Mouse (Mus musculus) hindbrain, embryonic 13.5 days (tissue): Measurements from ENCODE around the gene Cds2. TPM values are rescaled to one million over a fixed set of nuclear protein-coding genes. Genes with fewer than 3 reads are reported as not detected.
A peak's percentile ranks its signal among the peaks of the same experiment; 100 is the strongest.
"Not testable (repeated sequence)": the region's sequence is repeated elsewhere in the genome, so short reads cannot be mapped to it uniquely, and the experiment has no call there.

Experiments
- ATAC-seq: fragments of 200-750 bp; cut with Nextera tagmentation; 2 replicates; pipeline ENCODE4 v1.8.0; 2017; ENCODE audit warnings: moderate TSS enrichment; ENCODE audit not compliant: low FRiP score
- H3K27ac ChIP-seq: fragments of 300-500 bp; sonication (generic); 2 replicates; pipeline ENCODE4 v1.5.1; 2015; ENCODE audit warnings: inconsistent platforms, mild to moderate bottlenecking, moderate library complexity
- H3K27me3 ChIP-seq: fragments of 300-500 bp; sonication (generic); 2 replicates; pipeline ENCODE4 v1.6.1; 2015; ENCODE audit warnings: mild to moderate bottlenecking, inconsistent platforms
- H3K36me3 ChIP-seq: fragments of 300-500 bp; sonication (generic); 2 replicates; pipeline ENCODE4 v1.6.1; 2015; ENCODE audit warnings: mild to moderate bottlenecking, inconsistent platforms
- H3K4me1 ChIP-seq: fragments of 300-500 bp; sonication (generic); replicated peaks from 2 replicates; pipeline ENCODE4 v1.6.1; 2015; ENCODE audit warnings: inconsistent platforms
- H3K4me2 ChIP-seq: fragments of 300-500 bp; sonication (generic); 2 replicates; pipeline ENCODE4 v1.6.1; 2015; ENCODE audit warnings: inconsistent platforms, mild to moderate bottlenecking, moderate library complexity
- H3K4me3 ChIP-seq: fragments of 300-500 bp; sonication (generic); 2 replicates; pipeline ENCODE4 v1.5.1; 2015; ENCODE audit warnings: mild to moderate bottlenecking, inconsistent platforms
- H3K9ac ChIP-seq: fragments of 300-500 bp; sonication (generic); 2 replicates; pipeline ENCODE4 v1.6.1; 2015; ENCODE audit warnings: mild to moderate bottlenecking, inconsistent platforms
- H3K9me3 ChIP-seq: fragments of 300-500 bp; sonication (generic); 2 replicates; pipeline ENCODE4 v1.6.1; 2016; ENCODE audit warnings: inconsistent platforms
- WGBS: fragments of 180-500 bp; shearing (Covaris S2); methylation state at CpG from one replicate; pipeline ENCODE4 v1.1.7; 2015; 5-methylcytosine and 5-hydroxymethylcytosine counted together
- polyA plus RNA-seq: library from polyadenylated mRNA; unstranded; fragments of >200 nt; fragmentation: Nextera tagmentation; extraction: Ambion mirVana; gene quantifications from 2 replicates; pipeline ENCODE4 v1.2.1, GENCODE M21; 2015

Gene Cds2
- polyA plus RNA-seq, 1 experiment from 2014 or later, result 34.6 TPM

- 0 out of 2 replicates have a peak, but pooled peaks cover 4% of the 10 kb centered on the region for H3K9me3 ChIP-seq
- H3K4me1 ChIP-seq, result peaks cover 35% of the 10 kb centered on the region
- 85% methylated on average over 12 of the region's 12 CpGs for WGBS
- peak overlapping the region; percentile 48 for H3K27ac ChIP-seq
- ATAC-seq, result peak; percentile 41; the same call in 1 of the 2 replicates
- no peaks in the 10 kb centered on the region for H3K27me3 ChIP-seq
- H3K9ac ChIP-seq, result no peak overlapping the region
- no peak overlapping the region for H3K4me2 ChIP-seq
- no peak overlapping the region for H3K4me3 ChIP-seq
- H3K36me3 ChIP-seq, result peaks cover 8% of the 10 kb centered on the region
These were observed 21.7 kb downstream of the Cds2 start for GRCm38 (mm10) chr2:132284492-132285139.

- not testable (repeated sequence) for H3K36me3 ChIP-seq, ATAC-seq, H3K4me2 ChIP-seq, H3K27me3 ChIP-seq, H3K27ac ChIP-seq, H3K4me3 ChIP-seq, H3K9me3 ChIP-seq, H3K9ac ChIP-seq
- 97% methylated on average over 5 of the region's 5 CpGs for WGBS
- peaks cover 31% of the 10 kb centered on the region for H3K4me1 ChIP-seq
These were observed 22.8 kb downstream of the Cds2 start for GRCm38 (mm10) chr2:132285722-132286121.

DNA sequence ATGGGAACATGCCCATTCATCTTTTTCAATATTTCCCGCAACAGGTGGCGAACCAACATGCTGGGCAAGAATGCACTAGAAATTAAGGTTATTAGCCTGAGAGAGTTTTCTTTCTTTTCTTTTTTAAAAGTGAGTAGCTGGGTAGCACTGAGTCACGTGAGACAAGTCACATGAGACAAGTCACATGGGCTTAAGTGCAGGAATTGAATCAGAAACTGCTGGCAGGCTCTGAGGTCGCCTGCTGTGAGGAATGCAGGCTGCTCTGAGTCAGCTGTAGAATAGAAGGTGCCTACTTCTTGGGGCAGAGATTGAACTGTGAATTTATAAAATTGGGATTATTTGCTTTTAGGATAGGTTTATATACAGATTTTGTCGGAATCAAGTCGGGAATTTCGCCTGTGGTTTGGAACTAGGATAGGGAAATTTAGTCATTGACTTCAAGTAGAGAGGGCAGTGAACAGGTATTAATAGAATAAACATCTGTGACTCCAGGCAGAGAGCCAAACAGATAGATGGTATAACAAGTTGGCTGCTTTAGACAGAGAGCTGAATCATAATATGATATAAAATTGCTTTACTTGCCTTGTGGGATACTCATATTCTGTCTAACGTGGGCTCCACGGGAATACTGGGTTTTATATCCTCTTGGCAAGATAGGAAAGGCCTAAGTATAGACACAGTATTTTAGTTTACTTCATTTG, 23.6 kb downstream of the Cds2 start:
- Histone ChIP-seq H3K4me3 (no peak overlapping the region), H3K4me1 (peaks cover 38% of the 10 kb centered on the region)

GRCm38 (mm10) chr2:132289213-132289612, 26.3 kb downstream of the Cds2 start:
- H3K36me3 ChIP-seq, result peaks cover 13% of the 10 kb centered on the region
- 87% methylated on average over 5 of the region's 7 CpGs for WGBS
- H3K9ac ChIP-seq, H3K9me3 ChIP-seq, ATAC-seq, H3K27ac ChIP-seq, H3K27me3 ChIP-seq, H3K4me2 ChIP-seq, H3K4me3 ChIP-seq: not testable (repeated sequence)
- peaks cover 29% of the 10 kb centered on the region for H3K4me1 ChIP-seq

More for the DNA sequence above, 23.6 kb downstream of the Cds2 start:
- ATAC-seq, result no peak
- 89% methylated on average over 9 of the region's 9 CpGs for WGBS
- Histone ChIP-seq H3K9me3 (0 out of 2 replicates have a peak, but pooled peaks cover 4% of the 10 kb centered on the region), H3K9ac (no peak overlapping the region), H3K27ac (no peak overlapping the region), H3K27me3 (no peaks in the 10 kb centered on the region), H3K36me3 (peaks cover 2% of the 10 kb centered on the region; the same call in 1 of the 2 replicates), H3K4me2 (no peak overlapping the region)

- WGBS, result 72% methylated on average over 6 of the region's 6 CpGs
- peaks cover 27% of the 10 kb centered on the region for H3K4me1 ChIP-seq
- no peak overlapping the region for H3K4me2 ChIP-seq
- 0 out of 2 replicates have a peak, but pooled peaks cover 4% of the 10 kb centered on the region for H3K9me3 ChIP-seq
- no peak for ATAC-seq
- no peak overlapping the region for H3K4me3 ChIP-seq
- no peaks in the 10 kb centered on the region for H3K27me3 ChIP-seq
- H3K36me3 ChIP-seq, result peaks cover 29% of the 10 kb centered on the region
- no peak overlapping the region for H3K9ac ChIP-seq
- no peak overlapping the region for H3K27ac ChIP-seq
These were observed 27.9 kb downstream of the Cds2 start for GRCm38 (mm10) chr2:132290808-132291207.

GRCm38 (mm10) chr2:132291265-132291664, 28.3 kb downstream of the Cds2 start:
- 73% methylated on average over 3 of the region's 3 CpGs for WGBS
- no peak for ATAC-seq
- 0 out of 2 replicates have a peak, but pooled peaks cover 4% of the 10 kb centered on the region for H3K9me3 ChIP-seq
- peaks cover 34% of the 10 kb centered on the region for H3K36me3 ChIP-seq
- no peaks in the 10 kb centered on the region for H3K27me3 ChIP-seq
- H3K4me3 ChIP-seq, result no peak overlapping the region
- H3K27ac ChIP-seq, result no peak overlapping the region
- H3K4me2 ChIP-seq, result no peak overlapping the region
- H3K9ac ChIP-seq, result no peak overlapping the region
- H3K4me1 ChIP-seq, result peaks cover 27% of the 10 kb centered on the region

DNA sequence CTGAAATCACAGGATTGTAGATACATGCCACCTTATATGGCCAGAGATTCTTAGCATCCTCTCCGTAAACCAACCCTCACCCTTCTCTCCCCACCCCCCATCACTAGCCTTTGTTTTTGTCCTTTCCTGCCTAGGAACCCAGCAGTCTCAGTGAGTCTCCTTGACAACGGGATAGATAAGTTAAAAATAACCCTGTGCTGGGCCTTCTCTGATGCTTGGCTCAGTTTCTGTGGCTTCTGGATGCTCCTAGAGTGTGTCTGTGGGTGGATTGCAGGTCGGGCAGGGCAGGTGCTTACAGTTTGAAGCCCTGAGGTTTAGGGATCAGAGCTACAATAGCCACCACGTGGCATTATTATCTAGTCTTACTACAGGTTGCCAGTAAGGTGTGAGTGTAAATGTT, 29.1 kb downstream of the Cds2 start:
- H3K4me1 ChIP-seq, result peaks cover 27% of the 10 kb centered on the region
- H3K27me3 ChIP-seq, result no peaks in the 10 kb centered on the region
- WGBS, result 24% methylated on average over 4 of the region's 4 CpGs
- no peaks in the 10 kb centered on the region for H3K9me3 ChIP-seq
- H3K36me3 ChIP-seq, result peaks cover 40% of the 10 kb centered on the region
- H3K27ac ChIP-seq, result peak overlapping the region; percentile 32; the same call in 1 of the 2 replicates
- no peak overlapping the region for H3K4me2 ChIP-seq
- H3K9ac ChIP-seq, result peak overlapping the region; percentile 35; the same call in 1 of the 2 replicates
- peak; percentile 30; the same call in 1 of the 2 replicates for ATAC-seq
- no peak overlapping the region for H3K4me3 ChIP-seq

DNA sequence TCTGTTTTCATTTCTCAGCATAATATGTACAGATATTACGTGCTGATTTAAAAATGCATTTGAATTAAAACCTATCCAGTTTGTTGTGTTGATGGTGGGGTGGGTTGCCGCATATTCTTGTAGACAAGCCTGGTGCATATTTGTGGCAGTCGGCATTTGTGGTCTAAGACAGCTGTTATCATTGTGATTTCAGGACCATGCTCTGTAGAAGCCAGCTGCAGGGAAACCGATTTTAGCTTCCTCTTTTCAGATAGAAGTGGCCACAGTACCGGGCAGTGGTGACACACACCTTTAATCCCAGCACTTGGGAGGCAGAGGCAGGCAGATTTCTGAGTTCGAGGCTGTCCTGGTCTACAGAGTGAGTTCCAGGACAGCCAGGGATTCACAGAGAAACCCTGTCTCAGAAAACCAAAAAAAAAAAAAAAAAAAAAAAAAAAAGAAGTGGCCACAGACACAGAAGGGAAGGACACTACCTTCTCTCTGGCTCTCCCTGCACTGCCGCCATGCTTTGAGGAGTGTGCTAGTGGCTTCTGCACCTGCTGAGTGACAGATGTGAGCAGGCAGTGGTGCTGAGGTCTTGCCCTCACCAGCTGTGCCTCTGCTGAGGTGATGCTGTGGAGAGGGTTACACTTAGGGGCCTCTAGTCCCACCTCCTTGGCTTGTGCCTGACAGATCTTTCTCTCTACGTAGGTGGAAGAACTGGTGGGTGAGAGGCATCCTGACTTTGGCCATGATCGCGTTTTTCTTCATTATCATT, 30.9 kb downstream of the Cds2 start:
- Histone ChIP-seq H3K9ac (no peak overlapping the region), H3K4me3 (no peak overlapping the region), H3K9me3 (no peaks in the 10 kb centered on the region), H3K27ac (no peak overlapping the region), H3K36me3 (peaks cover 55% of the 10 kb centered on the region), H3K4me1 (peaks cover 27% of the 10 kb centered on the region), H3K4me2 (no peak overlapping the region), H3K27me3 (no peaks in the 10 kb centered on the region)
- 93% methylated on average over 10 of the region's 10 CpGs for WGBS
- no peak for ATAC-seq

DNA sequence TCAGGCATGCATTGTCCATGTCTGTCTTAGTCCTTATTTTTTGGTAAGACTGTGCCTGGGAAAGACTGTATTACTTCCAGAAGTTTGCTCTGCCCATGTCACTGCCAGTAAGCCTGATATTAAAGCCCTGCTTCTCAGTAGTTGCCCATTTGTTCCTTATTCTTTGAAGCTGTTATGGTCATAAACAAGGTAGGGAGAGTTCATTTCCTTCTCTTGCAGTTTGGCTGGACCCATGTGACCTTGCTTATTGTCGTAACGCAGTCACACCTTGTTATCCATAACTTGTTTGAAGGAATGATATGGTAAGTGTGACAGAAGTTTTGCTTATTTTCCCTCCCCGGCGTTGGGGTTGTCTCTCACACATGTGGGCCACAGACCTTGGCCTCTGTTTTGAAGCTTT, 35.3 kb downstream of the Cds2 start:
- H3K4me2 ChIP-seq, result no peak overlapping the region
- no peak overlapping the region for H3K4me3 ChIP-seq
- WGBS, result 96% methylated on average over 4 of the region's 4 CpGs
- no peaks in the 10 kb centered on the region for H3K27me3 ChIP-seq
- no peak overlapping the region for H3K27ac ChIP-seq
- H3K9me3 ChIP-seq, result no peaks in the 10 kb centered on the region
- H3K9ac ChIP-seq, result no peak overlapping the region
- H3K4me1 ChIP-seq, result 0 out of 2 replicates have a peak, but pooled peaks cover 1% of the 10 kb centered on the region
- no peak for ATAC-seq
- H3K36me3 ChIP-seq, result peaks cover 89% of the 10 kb centered on the region

- no peak overlapping the region for H3K27ac ChIP-seq
- 97% methylated on average over 4 of the region's 4 CpGs for WGBS
- no peaks in the 10 kb centered on the region for H3K9me3 ChIP-seq
- H3K27me3 ChIP-seq, result no peaks in the 10 kb centered on the region
- ATAC-seq, result no peak
- no peak overlapping the region for H3K4me2 ChIP-seq
- peaks cover 85% of the 10 kb centered on the region for H3K36me3 ChIP-seq
- H3K4me1 ChIP-seq, result no peaks in the 10 kb centered on the region
- H3K4me3 ChIP-seq, result no peak overlapping the region
- no peak overlapping the region for H3K9ac ChIP-seq
These were observed 38.5 kb downstream of the Cds2 start for GRCm38 (mm10) chr2:132301436-132301835.

DNA sequence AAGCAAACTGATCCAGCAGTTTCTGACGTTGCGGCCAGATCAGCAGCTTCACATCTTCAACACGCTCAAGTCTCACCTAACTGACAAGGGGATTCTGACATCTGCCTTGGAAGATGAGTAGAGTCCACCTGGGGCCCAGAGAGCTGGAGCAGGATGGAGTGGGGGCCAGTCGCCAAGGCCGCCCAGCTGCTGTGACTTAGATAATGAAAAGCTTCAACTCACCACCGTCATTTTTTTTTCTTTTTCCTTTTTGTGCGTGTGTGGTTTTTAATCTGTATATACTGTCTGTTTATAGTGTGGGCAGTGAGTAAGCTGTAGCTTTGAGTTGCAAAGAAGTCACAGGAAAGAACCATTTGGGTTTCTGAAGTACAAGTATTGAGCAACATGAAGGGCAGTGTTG, 42.2 kb downstream of the Cds2 start:
- Histone ChIP-seq H3K9ac (no peak overlapping the region), H3K4me3 (no peak overlapping the region), H3K4me2 (no peak overlapping the region), H3K4me1 (no peaks in the 10 kb centered on the region), H3K27ac (no peak overlapping the region), H3K27me3 (no peaks in the 10 kb centered on the region), H3K36me3 (peaks cover 91% of the 10 kb centered on the region), H3K9me3 (no peaks in the 10 kb centered on the region)
- no peak for ATAC-seq
- 94% methylated on average over 7 of the region's 7 CpGs for WGBS

DNA sequence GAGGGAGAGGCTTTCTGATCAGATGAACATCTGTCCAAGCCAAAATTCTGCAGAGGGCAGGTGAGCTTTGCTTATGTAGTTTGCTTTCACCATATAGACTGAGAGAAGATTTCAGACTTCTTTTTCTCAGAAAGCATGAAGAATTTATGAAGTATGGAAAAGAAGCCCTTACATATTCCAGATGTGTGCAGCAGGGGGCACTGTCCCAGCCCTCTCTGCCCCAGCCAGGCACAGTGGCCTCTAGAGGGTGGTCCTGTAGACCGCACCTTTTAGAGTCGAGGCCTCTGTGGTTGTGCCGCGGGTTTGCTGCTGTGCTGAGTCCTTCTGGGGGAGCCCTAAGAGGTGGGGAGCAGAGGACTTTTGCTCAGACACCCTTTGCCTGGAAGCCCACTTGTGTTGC, 43.0 kb downstream of the Cds2 start:
- Histone ChIP-seq H3K9me3 (no peaks in the 10 kb centered on the region), H3K4me3 (no peak overlapping the region), H3K9ac (no peak overlapping the region), H3K4me1 (no peaks in the 10 kb centered on the region), H3K36me3 (peaks cover 94% of the 10 kb centered on the region), H3K4me2 (no peak overlapping the region), H3K27ac (no peak overlapping the region), H3K27me3 (no peaks in the 10 kb centered on the region)
- no peak for ATAC-seq
- 60% methylated on average over 4 of the region's 4 CpGs for WGBS
